Mouse (Mus musculus): ENCODE measurements around the gene AU021092. TPM values are rescaled to one million over a fixed set of nuclear protein-coding genes. Genes with fewer than 3 reads are reported as not detected.
A peak's percentile ranks its signal among the peaks of the same experiment; 100 is the strongest.
"Not testable (repeated sequence)": the region's sequence is repeated elsewhere in the genome, so short reads cannot be mapped to it uniquely, and the experiment has no call there.

Gene AU021092
- polyA plus RNA-seq, 1 experiment from 2014 or later: 26.9 TPM

GRCm38 (mm10) chr16:5242355-5242754, 20.3 kb upstream of the AU021092 start:
- WGBS: 86% methylated on average over 4 of the region's 4 CpGs
- H3K9ac ChIP-seq: no peak overlapping the region
- no peak for ATAC-seq (ENCODE audit: borderline replicate concordance, extremely low read depth, low FRiP score, low TSS enrichment)
- H3K27me3 ChIP-seq: no peaks in the 10 kb centered on the region
- H3K27ac ChIP-seq: no peak overlapping the region
- no peaks in the 10 kb centered on the region for H3K4me1 ChIP-seq
- H3K9me3 ChIP-seq: no peaks in the 10 kb centered on the region
- H3K4me2 ChIP-seq: no peak overlapping the region
- peaks cover 48% of the 10 kb centered on the region for H3K36me3 ChIP-seq
- no peak overlapping the region for H3K4me3 ChIP-seq

- H3K4me1 ChIP-seq: peaks cover 7% of the 10 kb centered on the region
- H3K9me3 ChIP-seq: no peaks in the 10 kb centered on the region
- peak within 1 kb of the TSS; percentile 70 for H3K4me2 ChIP-seq
- peak; percentile 97 for ATAC-seq (ENCODE audit: borderline replicate concordance, extremely low read depth, low FRiP score, low TSS enrichment)
- H3K9ac ChIP-seq: peak within 1 kb of the TSS; percentile 68
- 1% methylated on average over 47 of the region's 47 CpGs for WGBS
- H3K27ac ChIP-seq: peak within 1 kb of the TSS; percentile 46; the same call in 1 of the 2 replicates
- H3K27me3 ChIP-seq: no peaks in the 10 kb centered on the region
- H3K36me3 ChIP-seq: peaks cover 9% of the 10 kb centered on the region; the same call in 1 of the 2 replicates
- H3K4me3 ChIP-seq: peak within 1 kb of the TSS; percentile 78
These were observed 11.6 kb upstream of the AU021092 start, which contains the start of gene Alg1 for GRCm38 (mm10) chr16:5233418-5234313. TSS of gene Alg1 (plus strand) at chr16:5233621.

GRCm38 (mm10) chr16:5232982-5233381, 10.9 kb upstream of the AU021092 start:
- ATAC-seq (ENCODE audit: borderline replicate concordance, extremely low read depth, low FRiP score, low TSS enrichment): peak; percentile 9; the same call in 1 of the 2 replicates
- 66% methylated on average over 4 of the region's 4 CpGs for WGBS
- H3K36me3 ChIP-seq: peaks cover 6% of the 10 kb centered on the region; the same call in 1 of the 2 replicates

GRCm38 (mm10) chr16:5228103-5228502, 6.0 kb upstream of the AU021092 start:
- not testable (repeated sequence) for H3K4me3 ChIP-seq; H3K4me1 ChIP-seq; H3K27me3 ChIP-seq; H3K27ac ChIP-seq; H3K9ac ChIP-seq; H3K36me3 ChIP-seq; ATAC-seq (ENCODE audit: borderline replicate concordance, extremely low read depth, low FRiP score, low TSS enrichment); H3K9me3 ChIP-seq; H3K4me2 ChIP-seq
- 73% methylated on average over 3 of the region's 3 CpGs for WGBS

More at GRCm38 (mm10) chr16:5232982-5233381, 10.9 kb upstream of the AU021092 start:
- Histone ChIP-seq H3K4me3 (peak overlapping the region; percentile 78), H3K4me1 (peaks cover 7% of the 10 kb centered on the region), H3K27me3 (no peaks in the 10 kb centered on the region), H3K9me3 (no peaks in the 10 kb centered on the region), H3K27ac (peak overlapping the region; percentile 30; the same call in 1 of the 2 replicates), H3K4me2 (peak overlapping the region; percentile 70; the same call in 1 of the 2 replicates), H3K9ac (no peak overlapping the region)

- not testable (repeated sequence) for H3K9me3 ChIP-seq; H3K27me3 ChIP-seq; H3K4me2 ChIP-seq; H3K27ac ChIP-seq; ATAC-seq (ENCODE audit: borderline replicate concordance, extremely low read depth, low FRiP score, low TSS enrichment); H3K4me1 ChIP-seq; H3K9ac ChIP-seq; H3K36me3 ChIP-seq; H3K4me3 ChIP-seq
- 73% methylated on average over 19 of the region's 19 CpGs for WGBS
These were observed 5.4 kb upstream of the AU021092 start for GRCm38 (mm10) chr16:5227501-5227900.

- ATAC-seq (ENCODE audit: borderline replicate concordance, extremely low read depth, low FRiP score, low TSS enrichment): not testable (repeated sequence)
These were observed 4.4 kb upstream of the AU021092 start for GRCm38 (mm10) chr16:5226534-5226933.

GRCm38 (mm10) chr16:5221403-5221802, 696 bp downstream of the AU021092 start:
- Histone ChIP-seq H3K27ac (peak overlapping the region; percentile 74), H3K4me2 (peak overlapping the region; percentile 33), H3K9ac (no peak overlapping the region), H3K9me3 (no peaks in the 10 kb centered on the region), H3K27me3 (no peaks in the 10 kb centered on the region), H3K4me1 (0 out of 2 replicates have a peak, but pooled peaks cover 8% of the 10 kb centered on the region), H3K36me3 (no peaks in the 10 kb centered on the region), H3K4me3 (no peak overlapping the region)
- 43% methylated on average over 4 of the region's 4 CpGs for WGBS
- ATAC-seq (ENCODE audit: borderline replicate concordance, extremely low read depth, low FRiP score, low TSS enrichment): 0 out of 2 replicates have a peak, but pooled peaks have one; percentile 31

More at GRCm38 (mm10) chr16:5226534-5226933, 4.4 kb upstream of the AU021092 start:
- H3K27ac ChIP-seq, H3K4me1 ChIP-seq, H3K4me2 ChIP-seq, H3K27me3 ChIP-seq, H3K4me3 ChIP-seq, H3K36me3 ChIP-seq, H3K9ac ChIP-seq, H3K9me3 ChIP-seq: not testable (repeated sequence)
- WGBS: 2% methylated on average over 1 of the region's 1 CpGs

- Histone ChIP-seq H3K9ac (no peak overlapping the region), H3K9me3 (no peaks in the 10 kb centered on the region), H3K36me3 (no peaks in the 10 kb centered on the region), H3K27me3 (no peaks in the 10 kb centered on the region), H3K4me3 (no peak overlapping the region), H3K4me1 (0 out of 2 replicates have a peak, but pooled peaks cover 8% of the 10 kb centered on the region), H3K27ac (no peak overlapping the region), H3K4me2 (no peak overlapping the region)
- WGBS: 65% methylated on average over 5 of the region's 5 CpGs
- ATAC-seq (ENCODE audit: borderline replicate concordance, extremely low read depth, low FRiP score, low TSS enrichment): no peak
These were observed 4.6 kb downstream of the AU021092 start for GRCm38 (mm10) chr16:5217341-5218133.

GRCm38 (mm10) chr16:5216686-5217085, 5.4 kb downstream of the AU021092 start:
- Histone ChIP-seq H3K4me2 (no peak overlapping the region), H3K27me3 (no peaks in the 10 kb centered on the region), H3K9me3 (no peaks in the 10 kb centered on the region), H3K9ac (no peak overlapping the region), H3K4me3 (no peak overlapping the region), H3K4me1 (0 out of 2 replicates have a peak, but pooled peaks cover 4% of the 10 kb centered on the region), H3K27ac (no peak overlapping the region), H3K36me3 (no peaks in the 10 kb centered on the region)
- no peak for ATAC-seq (ENCODE audit: borderline replicate concordance, extremely low read depth, low FRiP score, low TSS enrichment)
- WGBS: 42% methylated on average over 6 of the region's 6 CpGs

GRCm38 (mm10) chr16:5214126-5214525, 8.0 kb downstream of the AU021092 start:
- H3K36me3 ChIP-seq: no peaks in the 10 kb centered on the region
- WGBS: 79% methylated on average over 2 of the region's 2 CpGs
- ATAC-seq (ENCODE audit: borderline replicate concordance, extremely low read depth, low FRiP score, low TSS enrichment): no peak
- no peak overlapping the region for H3K4me3 ChIP-seq
- no peaks in the 10 kb centered on the region for H3K27me3 ChIP-seq
- no peak overlapping the region for H3K4me2 ChIP-seq
- H3K9me3 ChIP-seq: no peaks in the 10 kb centered on the region
- H3K4me1 ChIP-seq: no peaks in the 10 kb centered on the region
- no peak overlapping the region for H3K27ac ChIP-seq
- no peak overlapping the region for H3K9ac ChIP-seq

- H3K27me3 ChIP-seq: no peaks in the 10 kb centered on the region
- H3K4me2 ChIP-seq: no peak overlapping the region
- no peak overlapping the region for H3K9ac ChIP-seq
- 86% methylated on average over 3 of the region's 3 CpGs for WGBS
- H3K4me1 ChIP-seq: no peaks in the 10 kb centered on the region
- no peak for ATAC-seq (ENCODE audit: borderline replicate concordance, extremely low read depth, low FRiP score, low TSS enrichment)
- no peaks in the 10 kb centered on the region for H3K36me3 ChIP-seq
- H3K27ac ChIP-seq: no peak overlapping the region
- no peak overlapping the region for H3K4me3 ChIP-seq
- no peaks in the 10 kb centered on the region for H3K9me3 ChIP-seq
These were observed 9.9 kb downstream of the AU021092 start for GRCm38 (mm10) chr16:5212150-5212549.
